In the genomic region with DNA sequence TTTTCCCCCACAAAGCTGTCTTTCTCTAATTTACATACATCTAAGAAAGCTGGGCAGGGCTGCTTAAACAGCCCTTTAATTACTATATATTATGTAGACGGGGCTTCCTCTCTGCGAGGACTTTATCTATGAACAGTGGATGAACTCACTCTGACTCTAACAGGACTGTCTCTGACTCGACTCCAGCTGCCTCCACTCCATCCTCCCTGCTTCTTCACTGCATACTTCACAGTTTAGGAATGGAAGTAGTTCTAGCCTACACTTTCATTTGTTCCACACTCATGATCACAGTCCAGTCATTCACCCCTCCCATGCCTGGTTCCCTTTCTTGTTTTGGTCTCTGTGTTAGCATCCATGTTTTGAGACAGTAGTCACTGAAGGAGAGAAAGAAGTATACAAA, we compare ENCODE assay signal across 16 mouse cellular contexts.
"Had no signal": no experiment of that assay in that cellular context is flagged by ENCODE, and none has a peak within 500 bp of the region (broad histone marks: within the 10 kb centered on the region; RNA-seq: fewer than 3 reads in every experiment).

No protein-coding gene starts in this region.

- H3K27me3 ChIP-seq: neural tube, embryonic 12.5 days; neural tube, embryonic 13.5 days; neural tube, embryonic 15.5 days; stomach, embryonic 15.5 days had no signal

- H3K9me3 ChIP-seq: neural tube, embryonic 12.5 days; neural tube, embryonic 13.5 days; neural tube, embryonic 15.5 days; stomach, embryonic 15.5 days had no signal

- H3K36me3 ChIP-seq: neural tube, embryonic 12.5 days; neural tube, embryonic 13.5 days; neural tube, embryonic 15.5 days; stomach, embryonic 15.5 days had no signal

- H3K9ac ChIP-seq: neural tube, embryonic 12.5 days; neural tube, embryonic 13.5 days; neural tube, embryonic 15.5 days; stomach, embryonic 15.5 days had no signal

- H3K4me1 ChIP-seq: neural tube, embryonic 12.5 days; neural tube, embryonic 13.5 days; neural tube, embryonic 15.5 days; stomach, embryonic 15.5 days had no signal

- H3K4me2 ChIP-seq: neural tube, embryonic 12.5 days; neural tube, embryonic 13.5 days; neural tube, embryonic 15.5 days; stomach, embryonic 15.5 days had no signal

- H3K4me3 ChIP-seq: neural tube, embryonic 12.5 days; neural tube, embryonic 13.5 days; neural tube, embryonic 15.5 days; stomach, embryonic 15.5 days had no signal

- DNase-seq: retina, postnatal 1 day; right cerebral cortex, adult 18-20 months; right cerebral cortex, postnatal 14 days; right cerebral cortex, postnatal 25 days; right cerebral cortex, postnatal 4 days; spleen, adult 18-20 months; thymus, adult 18-20 months; thymus, adult 2 months; thymus, postnatal 14 days; thymus, postnatal 25 days; thymus, postnatal 36 days; thymus, postnatal 4 days had no signal

- H3K27ac ChIP-seq: neural tube, embryonic 12.5 days; neural tube, embryonic 13.5 days; neural tube, embryonic 15.5 days; stomach, embryonic 15.5 days had no signal
